Mouse (Mus musculus): ENCODE results near the gene Opcml. TPM values are rescaled to one million over a fixed set of nuclear protein-coding genes. Genes with fewer than 3 reads are reported as not detected.

Gene Opcml
- polyA plus RNA-seq, 1 experiment = 88.3 TPM

DNA sequence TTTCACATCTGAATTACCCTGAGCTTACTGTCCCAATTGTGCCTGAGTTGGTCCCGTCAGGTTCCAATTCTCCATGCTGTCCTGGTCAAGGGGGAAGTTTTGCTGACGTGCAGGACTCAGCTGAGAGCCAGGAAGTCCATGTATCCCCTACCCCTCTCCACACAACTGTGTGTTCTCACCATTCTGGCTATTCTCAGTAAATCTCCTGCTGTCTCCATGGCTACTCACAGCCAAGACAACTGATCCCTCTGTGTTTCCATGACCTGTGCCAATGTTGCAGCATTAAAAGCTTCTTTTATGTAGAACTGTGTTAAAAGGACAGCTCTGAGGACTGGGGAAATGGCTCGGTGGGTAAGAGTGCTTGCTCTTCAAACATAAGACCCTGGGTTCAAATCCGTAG lies 373.4 kb downstream of the Opcml start:
- no peak for TF ChIP-seq CTCF (IDR thresholded peaks at IDR 0.05; ENCODE audit: extremely low read depth, insufficient read depth, low read length)
- TF ChIP-seq POLR2A (IDR thresholded peaks at IDR 0.05; ENCODE audit: extremely low read depth, insufficient read depth, low read length) = no peak
- Histone ChIP-seq H3K4me1 (ENCODE audit: control insufficient read depth, insufficient read depth, low read length) (peaks cover 5% of the 10 kb centered on the region; the same call in 1 of the 2 replicates), H3K4me3 (ENCODE audit: insufficient read depth, low read length) (no peak overlapping the region), H3K27ac (ENCODE audit: insufficient read depth, low read length) (no peak overlapping the region)

DNA sequence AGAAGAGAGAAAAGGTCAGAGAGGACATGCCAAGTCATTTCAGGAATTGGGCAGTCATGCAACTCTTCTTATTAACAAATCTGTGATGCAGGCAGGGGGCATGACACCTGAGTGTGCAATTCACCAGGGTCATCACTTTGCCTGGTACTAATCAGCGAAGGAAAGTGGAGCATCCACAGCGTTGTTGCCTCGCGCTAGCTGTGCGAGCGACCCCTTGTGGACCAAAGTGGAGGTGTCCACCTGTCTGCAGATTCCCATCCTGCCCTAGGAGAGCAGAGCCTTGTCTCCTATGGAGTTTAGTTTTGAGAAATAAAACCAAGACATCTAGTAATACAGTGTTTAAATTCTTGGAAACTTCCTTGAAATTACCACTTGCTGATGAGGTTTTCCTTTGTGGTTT lies 381.3 kb downstream of the Opcml start:
- peak; percentile 69 for TF ChIP-seq CTCF (IDR thresholded peaks at IDR 0.05; ENCODE audit: extremely low read depth, insufficient read depth, low read length)
- no peak for TF ChIP-seq POLR2A (IDR thresholded peaks at IDR 0.05; ENCODE audit: extremely low read depth, insufficient read depth, low read length)
- Histone ChIP-seq H3K4me1 (ENCODE audit: control insufficient read depth, insufficient read depth, low read length) (no peaks in the 10 kb centered on the region), H3K4me3 (ENCODE audit: insufficient read depth, low read length) (no peak overlapping the region), H3K27ac (ENCODE audit: insufficient read depth, low read length) (no peak overlapping the region)

DNA sequence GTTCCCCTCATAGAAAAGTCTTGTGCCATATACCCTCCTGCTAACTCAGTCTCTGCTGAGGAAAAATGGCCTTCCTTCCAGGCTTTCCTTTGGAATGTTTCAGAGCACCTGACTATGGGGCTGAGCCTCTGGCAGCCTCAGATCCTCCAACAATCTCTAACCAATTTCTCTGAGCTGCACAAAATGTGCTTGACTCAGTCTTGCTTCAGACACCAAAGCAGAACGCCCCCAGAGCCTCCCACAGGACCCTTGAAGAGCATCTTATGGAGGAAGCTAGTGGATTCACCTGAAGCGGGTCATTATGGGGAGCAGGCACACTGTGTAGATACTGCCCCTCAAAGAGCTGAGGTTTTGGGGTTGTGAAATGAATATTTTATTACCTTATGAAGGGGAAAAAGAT lies 386.5 kb downstream of the Opcml start:
- TF ChIP-seq POLR2A (IDR thresholded peaks at IDR 0.05; ENCODE audit: extremely low read depth, insufficient read depth, low read length) (no peak), CTCF (IDR thresholded peaks at IDR 0.05; ENCODE audit: extremely low read depth, insufficient read depth, low read length) (no peak)
- Histone ChIP-seq H3K27ac (ENCODE audit: insufficient read depth, low read length) (no peak overlapping the region), H3K4me3 (ENCODE audit: insufficient read depth, low read length) (no peak overlapping the region), H3K4me1 (ENCODE audit: control insufficient read depth, insufficient read depth, low read length) (no peaks in the 10 kb centered on the region)

DNA sequence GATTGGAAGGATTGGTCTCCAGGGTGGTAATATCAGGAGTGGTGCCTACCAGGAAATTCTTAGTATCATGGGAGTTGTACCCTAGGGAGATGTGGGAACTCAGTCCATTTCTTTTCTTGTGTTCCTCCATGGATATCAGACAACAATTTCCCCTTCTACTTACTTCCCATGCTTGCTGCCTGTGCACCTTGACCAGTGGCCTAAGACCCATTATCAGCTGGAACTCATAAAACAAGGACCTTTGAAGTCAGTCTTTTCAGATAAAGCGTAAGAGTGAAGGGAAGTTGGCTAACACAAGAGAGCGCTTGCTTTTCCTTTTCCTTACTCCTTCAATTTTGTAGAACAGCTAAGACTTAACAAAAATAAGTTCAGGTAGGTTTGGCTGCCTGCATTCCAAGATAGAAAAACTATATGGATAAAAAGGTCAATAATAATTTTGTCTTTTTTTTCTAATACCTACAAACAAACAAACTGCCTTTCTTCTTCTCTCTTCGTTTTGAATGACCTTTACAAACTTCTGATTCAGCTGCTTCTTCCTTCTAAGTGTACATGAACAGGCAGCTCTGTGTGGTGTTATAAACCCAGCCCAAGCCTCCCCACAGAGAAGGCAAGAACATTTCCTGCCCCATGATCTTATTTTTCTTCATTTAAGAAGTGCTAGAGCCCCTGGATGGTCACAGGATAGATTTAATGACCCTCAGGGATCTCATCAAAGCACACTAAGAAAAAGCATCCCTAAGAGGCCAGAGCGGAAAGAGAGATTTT lies 387.7 kb downstream of the Opcml start:
- TF ChIP-seq POLR2A (IDR thresholded peaks at IDR 0.05; ENCODE audit: extremely low read depth, insufficient read depth, low read length) = no peak
- TF ChIP-seq CTCF (IDR thresholded peaks at IDR 0.05; ENCODE audit: extremely low read depth, insufficient read depth, low read length) = no peak
- no peaks in the 10 kb centered on the region for H3K4me1 ChIP-seq (ENCODE audit: control insufficient read depth, insufficient read depth, low read length)
- H3K4me3 ChIP-seq (ENCODE audit: insufficient read depth, low read length) = no peak overlapping the region
- H3K27ac ChIP-seq (ENCODE audit: insufficient read depth, low read length) = no peak overlapping the region

DNA sequence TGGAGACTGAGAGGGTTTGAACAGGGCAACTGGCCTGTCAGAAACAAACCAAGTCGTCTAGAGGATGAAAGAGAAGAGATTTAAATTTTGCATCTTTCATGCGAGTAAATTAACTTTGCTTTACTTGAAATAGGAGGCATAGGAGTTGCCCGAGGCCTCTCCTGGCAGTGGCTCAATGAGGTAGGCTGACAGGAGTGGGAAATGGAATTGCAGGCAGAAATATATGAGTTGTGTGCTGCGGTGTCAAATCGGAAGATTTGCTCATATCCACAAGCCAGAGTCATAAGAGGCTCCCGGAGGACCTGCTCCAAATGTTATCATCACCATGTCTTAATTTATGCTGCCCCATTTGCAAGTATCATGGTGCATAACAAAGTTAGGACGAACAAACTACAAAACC lies 391.3 kb downstream of the Opcml start:
- Histone ChIP-seq H3K27ac (ENCODE audit: insufficient read depth, low read length) (no peak overlapping the region), H3K4me1 (ENCODE audit: control insufficient read depth, insufficient read depth, low read length) (no peaks in the 10 kb centered on the region), H3K4me3 (ENCODE audit: insufficient read depth, low read length) (no peak overlapping the region)
- no peak for TF ChIP-seq POLR2A (IDR thresholded peaks at IDR 0.05; ENCODE audit: extremely low read depth, insufficient read depth, low read length)
- no peak for TF ChIP-seq CTCF (IDR thresholded peaks at IDR 0.05; ENCODE audit: extremely low read depth, insufficient read depth, low read length)

DNA sequence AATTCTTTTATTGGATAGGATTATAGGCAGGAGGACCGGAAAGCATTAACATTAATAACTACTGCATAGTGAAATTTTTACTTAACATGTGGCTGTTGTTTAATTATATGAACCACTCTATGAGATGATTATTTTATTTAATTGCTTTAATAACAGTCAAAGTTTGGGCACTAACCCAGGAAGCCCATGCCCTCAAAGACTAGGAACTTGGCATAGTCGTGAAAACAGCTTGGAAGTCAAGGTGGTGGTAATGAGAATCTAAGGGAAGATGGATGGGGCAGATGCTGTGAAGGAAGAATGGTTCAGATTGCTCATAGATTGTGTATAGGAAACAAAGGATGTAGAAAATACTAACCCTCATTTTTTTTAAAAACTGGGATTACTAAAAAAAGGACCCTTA lies 399.7 kb downstream of the Opcml start:
- no peak for TF ChIP-seq POLR2A (IDR thresholded peaks at IDR 0.05; ENCODE audit: extremely low read depth, insufficient read depth, low read length)
- Histone ChIP-seq H3K27ac (ENCODE audit: insufficient read depth, low read length) (no peak overlapping the region), H3K4me3 (ENCODE audit: insufficient read depth, low read length) (no peak overlapping the region), H3K4me1 (ENCODE audit: control insufficient read depth, insufficient read depth, low read length) (no peaks in the 10 kb centered on the region)

DNA sequence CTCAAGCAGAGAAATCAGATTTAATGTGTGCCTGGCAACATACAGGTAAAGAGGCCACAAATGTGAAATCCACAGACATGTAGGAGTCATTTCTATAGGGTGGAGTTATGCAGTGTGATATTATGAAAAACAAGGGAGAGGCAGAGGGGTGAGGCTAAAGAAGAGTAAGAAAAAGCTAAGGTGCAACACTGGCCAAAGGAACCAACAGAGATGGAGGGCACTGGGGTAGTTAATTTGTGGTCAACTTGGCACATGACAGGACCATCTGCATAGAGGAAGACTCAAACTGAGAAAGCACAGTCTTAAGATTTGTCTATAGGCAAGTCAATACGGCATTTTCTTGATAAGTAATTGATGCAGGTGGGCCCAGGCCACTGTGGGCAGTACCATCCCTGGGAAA lies 400.2 kb downstream of the Opcml start:
- Histone ChIP-seq H3K27ac (ENCODE audit: insufficient read depth, low read length) (no peak overlapping the region), H3K4me3 (ENCODE audit: insufficient read depth, low read length) (no peak overlapping the region)

DNA sequence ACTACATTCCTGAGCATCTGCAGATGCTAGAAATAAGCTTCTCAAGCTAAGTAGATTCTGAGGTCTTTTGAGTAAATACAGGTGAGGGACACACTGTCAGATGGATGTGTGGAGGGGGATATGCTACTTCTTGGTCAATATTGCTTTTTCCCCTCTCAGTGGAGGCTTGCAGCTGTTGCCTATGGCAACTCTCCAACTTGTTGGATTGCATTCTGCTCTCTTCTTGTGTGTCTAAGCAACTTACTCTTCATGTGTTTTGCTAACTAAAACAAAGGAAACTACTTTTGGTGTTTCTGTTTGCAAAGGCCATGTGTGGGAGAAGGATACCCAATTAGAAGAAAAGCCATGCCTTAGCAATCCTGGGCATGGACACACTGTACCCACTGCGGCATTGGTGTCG lies 406.0 kb downstream of the Opcml start:
- no peak for TF ChIP-seq POLR2A (IDR thresholded peaks at IDR 0.05; ENCODE audit: extremely low read depth, insufficient read depth, low read length)
- TF ChIP-seq CTCF (IDR thresholded peaks at IDR 0.05; ENCODE audit: extremely low read depth, insufficient read depth, low read length) = no peak
- no peak overlapping the region for H3K27ac ChIP-seq (ENCODE audit: insufficient read depth, low read length)
- H3K4me3 ChIP-seq (ENCODE audit: insufficient read depth, low read length) = no peak overlapping the region
- H3K4me1 ChIP-seq (ENCODE audit: control insufficient read depth, insufficient read depth, low read length) = peaks cover 1% of the 10 kb centered on the region

More for the DNA sequence above, 400.2 kb downstream of the Opcml start:
- H3K4me1 ChIP-seq (ENCODE audit: control insufficient read depth, insufficient read depth, low read length) = no peaks in the 10 kb centered on the region
- TF ChIP-seq POLR2A (IDR thresholded peaks at IDR 0.05; ENCODE audit: extremely low read depth, insufficient read depth, low read length) = no peak
- no peak for TF ChIP-seq CTCF (IDR thresholded peaks at IDR 0.05; ENCODE audit: extremely low read depth, insufficient read depth, low read length)

DNA sequence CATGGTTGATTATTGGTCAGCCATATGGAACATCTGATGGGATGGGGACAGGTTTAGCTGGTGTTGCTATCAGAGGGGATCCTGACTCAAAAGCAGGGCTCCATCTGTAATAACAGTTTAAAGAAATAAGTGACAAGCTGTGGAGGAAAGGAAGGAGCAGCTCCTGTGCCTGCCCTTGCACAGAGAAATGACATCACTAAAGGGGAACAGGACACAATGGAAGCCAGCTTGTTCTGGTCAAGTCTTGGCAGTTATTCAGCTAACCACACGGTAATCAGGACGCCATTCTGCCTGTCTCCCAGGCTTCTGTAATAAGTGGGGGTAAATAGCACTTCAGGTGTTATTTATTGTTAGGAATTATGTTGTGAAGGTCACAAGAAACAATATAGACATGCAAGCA lies 406.5 kb downstream of the Opcml start:
- no peak overlapping the region for H3K4me3 ChIP-seq (ENCODE audit: insufficient read depth, low read length)
- peaks cover 1% of the 10 kb centered on the region for H3K4me1 ChIP-seq (ENCODE audit: control insufficient read depth, insufficient read depth, low read length)
- H3K27ac ChIP-seq (ENCODE audit: insufficient read depth, low read length) = no peak overlapping the region
- TF ChIP-seq CTCF (IDR thresholded peaks at IDR 0.05; ENCODE audit: extremely low read depth, insufficient read depth, low read length) (no peak), POLR2A (IDR thresholded peaks at IDR 0.05; ENCODE audit: extremely low read depth, insufficient read depth, low read length) (no peak)

DNA sequence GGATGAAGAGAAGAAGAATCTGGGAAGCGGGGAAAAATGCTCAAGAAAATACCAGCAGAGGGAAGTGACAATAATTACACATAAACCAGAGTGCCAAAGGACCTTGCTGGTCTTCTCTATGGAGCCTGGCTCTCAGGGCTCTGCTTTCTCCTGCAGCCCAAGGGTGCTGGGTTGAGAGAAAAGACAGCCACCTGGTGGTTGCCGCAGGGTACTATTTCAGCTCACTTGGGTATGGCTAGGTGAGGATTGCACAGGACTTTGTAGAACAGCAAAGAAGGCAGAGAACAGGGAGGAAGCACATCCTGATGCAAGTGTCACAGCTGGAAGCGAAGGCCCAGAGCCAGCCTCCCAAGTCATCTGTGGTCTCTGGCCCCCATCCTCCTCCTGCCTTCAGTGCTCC lies 407.1 kb downstream of the Opcml start:
- TF ChIP-seq CTCF (IDR thresholded peaks at IDR 0.05; ENCODE audit: extremely low read depth, insufficient read depth, low read length) (peak; percentile 74), POLR2A (IDR thresholded peaks at IDR 0.05; ENCODE audit: extremely low read depth, insufficient read depth, low read length) (no peak)
- H3K27ac ChIP-seq (ENCODE audit: insufficient read depth, low read length) = no peak overlapping the region
- H3K4me1 ChIP-seq (ENCODE audit: control insufficient read depth, insufficient read depth, low read length) = peaks cover 1% of the 10 kb centered on the region
- H3K4me3 ChIP-seq (ENCODE audit: insufficient read depth, low read length) = no peak overlapping the region

Data from cortical plate, adult 2 months (tissue).